Mouse (Mus musculus) cerebellum, postnatal 14 days (tissue): ENCODE data around the gene Slc29a1.

ENCODE experiments used
- DNase-seq, 2 experiments: peaks; one replicate each; pipeline ENCODE4 v3.0.0; 2021; ENCODE audit warnings: mixed read lengths in 2 of 2

Gene Slc29a1

DNA sequence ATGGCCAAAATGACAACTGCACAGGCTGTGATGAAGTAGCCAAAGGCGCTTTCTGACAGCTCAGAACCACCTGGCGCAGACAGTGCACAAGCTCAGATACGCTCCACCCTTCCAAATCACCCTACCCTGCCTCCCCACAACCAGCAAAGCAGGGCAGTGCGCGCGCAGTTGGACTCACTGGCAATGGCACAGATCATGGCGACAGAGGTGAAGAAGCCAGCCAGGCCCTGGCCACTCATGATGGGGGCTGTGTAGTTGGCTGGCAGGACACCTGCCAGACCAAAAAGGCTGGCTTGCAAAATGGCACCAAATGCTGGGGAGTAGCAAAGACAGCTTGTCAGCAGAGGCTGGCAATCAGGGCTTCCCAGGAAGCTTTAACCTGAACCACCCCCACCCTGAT, 10.2 kb downstream of the Slc29a1 start:
- DNase-seq = peak; percentile 84 to 86

DNA sequence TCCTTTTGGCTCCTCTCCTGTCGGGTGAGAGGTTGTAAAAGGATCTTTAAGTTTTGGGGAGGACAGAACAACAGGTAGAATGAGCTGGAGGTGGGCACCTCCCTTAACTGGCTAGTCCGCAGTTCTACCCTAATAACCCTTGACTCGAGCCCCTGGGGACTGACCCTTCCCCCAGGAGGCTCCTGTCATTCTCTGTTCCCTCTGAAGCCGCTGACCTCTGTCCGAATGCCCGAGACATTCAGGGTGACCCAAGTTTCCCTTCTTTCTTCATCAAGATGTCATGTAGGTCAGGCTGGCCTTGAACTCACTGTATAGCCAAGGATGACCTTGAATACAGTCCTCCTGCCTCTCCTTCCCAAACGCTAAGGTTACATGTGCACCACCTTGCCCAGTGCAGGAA, 11.0 kb downstream of the Slc29a1 start:
- DNase-seq = no peak

DNA sequence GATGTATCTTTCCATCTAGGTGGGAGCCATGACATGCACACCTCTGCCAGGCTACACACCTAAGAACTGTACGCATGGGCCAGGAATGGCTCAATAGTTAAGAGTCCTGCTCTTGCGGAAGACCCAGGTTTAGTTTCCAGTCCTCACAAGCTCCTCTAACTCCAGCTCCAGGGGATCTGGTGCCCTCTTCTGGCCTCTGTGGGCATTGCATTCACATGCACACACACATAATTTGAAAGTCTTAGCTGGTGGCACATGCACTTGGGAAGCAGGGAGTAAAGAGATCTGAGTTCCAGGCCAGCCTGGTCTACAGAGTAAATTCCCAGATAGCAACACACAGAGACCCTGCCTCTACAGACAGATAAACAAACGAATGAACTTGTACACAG, 13.0 kb downstream of the Slc29a1 start:
- peak; percentile 54 to 78 for DNase-seq

DNA sequence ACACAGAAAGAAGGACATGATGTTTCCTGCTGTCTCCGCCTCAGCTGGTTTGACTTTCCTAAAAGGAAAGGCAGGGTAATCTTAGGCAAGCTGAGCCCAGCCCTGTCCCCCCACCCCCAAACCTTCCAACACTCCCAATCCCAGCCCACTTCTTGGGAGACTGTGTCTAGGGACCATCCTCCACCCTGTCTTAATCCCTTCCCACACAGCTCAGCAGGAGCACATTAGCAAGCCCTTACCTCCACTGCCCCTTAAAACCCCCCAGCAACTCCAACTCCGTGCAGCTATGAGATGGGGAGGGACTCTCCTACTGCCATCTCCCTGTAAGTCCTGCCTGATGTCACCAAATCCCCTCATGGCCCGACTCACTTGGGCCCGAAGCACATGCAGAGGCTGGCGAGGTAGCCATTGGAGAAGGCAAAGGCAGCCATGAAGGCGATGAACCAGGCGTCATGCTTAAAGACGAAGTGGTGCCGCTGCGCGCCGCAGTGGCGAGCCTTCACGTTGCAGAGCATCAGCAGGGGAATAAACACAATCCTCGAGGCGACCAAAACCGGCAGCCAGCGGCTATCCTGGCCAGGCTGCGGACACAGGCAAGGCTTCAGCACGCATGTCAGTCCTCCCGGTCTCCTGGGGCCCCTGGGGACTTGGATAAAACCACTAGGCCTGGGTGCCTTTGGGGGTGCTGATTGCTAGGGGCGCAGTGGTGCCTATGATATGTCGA, 13.5 kb downstream of the Slc29a1 start:
- peak in 1 of 2 experiments; percentile 23 for DNase-seq

DNA sequence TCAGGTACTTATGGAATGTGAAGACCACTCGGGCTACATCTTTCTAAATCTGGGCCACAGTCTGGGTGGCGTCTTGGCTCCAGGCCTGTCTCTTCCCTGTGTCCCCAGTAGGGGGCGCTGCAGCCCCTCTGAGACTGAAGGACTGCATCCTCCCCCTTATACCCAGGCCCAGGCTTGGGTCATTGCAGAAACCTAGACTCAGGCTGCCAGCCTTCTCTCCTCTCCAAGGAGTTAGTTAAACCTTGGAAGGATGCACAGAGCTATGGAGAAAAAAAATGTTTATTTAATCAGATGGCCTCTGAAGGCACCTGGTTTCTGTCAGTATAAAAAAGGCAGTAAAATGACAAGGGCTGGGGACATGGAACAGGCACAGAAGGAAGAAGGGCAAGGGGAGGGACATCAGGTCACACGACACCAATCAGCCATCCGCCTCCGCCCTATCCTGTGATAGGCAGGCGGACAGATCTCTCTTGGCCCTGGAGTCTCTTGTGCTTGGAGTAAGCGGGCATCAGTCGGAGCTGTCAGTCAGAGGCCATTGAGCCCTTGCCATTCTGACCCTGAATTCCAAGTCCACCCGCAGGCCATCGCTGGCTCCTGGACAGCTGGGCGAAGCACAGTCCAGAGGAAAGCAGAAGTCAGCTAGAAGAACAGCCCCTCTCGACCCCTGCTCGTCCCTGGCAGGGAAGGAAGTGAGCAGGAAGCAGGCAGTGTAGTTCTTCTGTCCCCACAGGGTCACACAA, 14.3 kb downstream of the Slc29a1 start:
- peak; percentile 91 to 94 for DNase-seq

DNA sequence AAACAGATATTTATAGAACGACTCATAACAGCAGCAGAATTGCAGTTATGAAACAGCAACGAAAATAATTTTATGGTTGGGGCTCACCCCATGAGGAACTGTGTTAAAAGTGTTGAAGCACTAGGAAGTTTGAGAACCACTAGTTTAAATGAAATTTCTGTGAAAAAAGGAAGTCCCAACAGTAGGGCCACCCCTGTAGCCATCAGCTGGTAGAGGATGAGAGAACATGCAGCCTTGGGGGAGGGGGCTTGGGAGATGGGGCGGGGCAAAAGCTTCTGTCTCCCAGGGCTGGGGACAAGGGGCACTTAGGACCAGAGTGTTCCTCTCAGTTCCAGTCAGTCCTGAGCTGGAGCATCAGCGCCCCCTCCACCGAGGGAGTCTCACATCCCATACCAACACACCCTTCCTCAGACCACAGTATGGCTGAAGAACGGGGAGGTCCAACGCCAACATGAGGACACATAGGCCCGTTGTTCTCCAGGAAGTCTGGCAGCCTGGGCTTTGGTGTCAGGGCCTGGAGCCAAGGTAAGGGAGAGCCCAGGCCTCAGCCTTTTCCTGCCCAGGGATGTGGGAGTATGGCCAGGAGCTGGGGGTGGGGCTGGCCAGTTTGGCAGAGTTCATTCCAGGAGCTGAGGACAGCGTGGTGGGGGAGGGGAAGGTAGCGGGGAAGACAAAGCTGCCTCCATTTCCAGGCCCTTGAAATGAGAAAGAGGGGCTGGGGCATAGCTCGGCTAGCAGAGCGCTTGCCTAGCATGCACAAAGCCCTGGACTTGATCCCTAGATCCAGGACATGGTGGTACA, 15.1 kb downstream of the Slc29a1 start:
- DNase-seq = peak; percentile 90 to 94

DNA sequence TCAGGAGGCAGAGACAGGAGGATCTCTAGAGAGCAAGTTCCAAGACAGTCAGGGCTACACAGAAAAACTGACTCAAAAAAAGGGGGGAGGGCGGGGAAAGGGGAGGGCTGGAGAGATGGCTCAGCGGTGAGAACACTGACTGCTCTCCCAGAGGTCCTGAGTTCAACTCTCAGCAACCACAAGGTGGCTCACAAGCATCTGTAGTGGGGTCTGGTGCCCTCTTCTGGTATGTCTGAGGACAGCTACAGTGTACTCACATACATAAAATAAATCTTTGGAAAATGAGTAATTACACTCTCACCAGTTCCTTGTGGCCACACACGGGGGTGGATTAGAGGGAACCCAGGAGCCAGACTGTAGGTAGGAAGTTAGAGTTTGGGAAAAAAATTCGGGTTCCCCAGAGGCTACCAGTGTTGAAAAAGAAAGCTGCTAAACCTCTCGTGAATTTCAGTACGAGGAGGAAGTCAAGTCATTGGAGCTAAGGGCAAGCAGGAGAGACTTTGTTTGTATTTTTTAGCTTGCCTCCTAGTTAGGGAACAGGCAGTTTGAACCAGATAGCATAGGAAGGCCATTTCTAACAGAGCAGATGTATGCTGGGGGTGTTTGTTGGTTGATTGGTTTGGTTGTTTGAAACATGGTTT, 16.6 kb downstream of the Slc29a1 start:
- DNase-seq = peak in 1 of 2 experiments; percentile 50

DNA sequence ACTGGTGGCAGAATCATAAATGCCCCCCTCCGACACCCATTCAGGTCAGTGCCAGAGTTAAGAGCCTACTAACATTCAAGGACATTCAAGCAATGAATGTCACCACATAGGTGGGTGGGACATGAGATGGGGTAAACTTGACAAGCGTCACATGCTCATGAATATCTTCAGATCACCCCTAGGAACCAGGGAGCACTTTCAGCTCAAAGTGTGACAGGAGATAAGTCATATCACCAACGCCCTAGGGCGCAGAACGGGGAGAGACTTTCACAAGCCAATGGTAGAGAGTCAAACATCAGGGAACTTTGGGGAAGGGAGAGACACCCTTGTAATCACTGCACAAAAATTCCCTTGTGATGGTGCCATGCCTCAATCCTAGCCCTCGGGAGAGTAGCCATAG, 17.2 kb downstream of the Slc29a1 start:
- DNase-seq = no peak

DNA sequence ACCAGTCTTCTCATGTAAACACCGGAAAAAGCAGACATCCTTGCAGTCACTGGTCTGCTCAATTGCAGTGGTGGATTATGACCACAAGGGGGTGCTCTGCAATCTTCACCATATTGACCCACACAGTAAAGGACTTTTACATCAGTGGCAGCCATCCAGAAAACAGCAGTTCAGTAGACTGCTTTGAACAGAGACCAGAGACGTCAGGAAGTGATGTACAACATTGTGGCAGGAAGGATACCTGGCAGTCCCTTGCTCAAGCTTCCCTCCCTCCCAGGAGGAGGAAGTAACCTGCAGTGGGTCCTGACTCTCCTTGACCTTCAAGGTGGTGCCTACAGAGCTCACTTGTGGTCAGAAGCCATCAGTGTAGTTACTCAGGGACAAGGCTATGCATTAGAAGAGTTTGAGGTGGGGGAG, 17.8 kb downstream of the Slc29a1 start:
- peak; percentile 84 to 85 for DNase-seq

DNA sequence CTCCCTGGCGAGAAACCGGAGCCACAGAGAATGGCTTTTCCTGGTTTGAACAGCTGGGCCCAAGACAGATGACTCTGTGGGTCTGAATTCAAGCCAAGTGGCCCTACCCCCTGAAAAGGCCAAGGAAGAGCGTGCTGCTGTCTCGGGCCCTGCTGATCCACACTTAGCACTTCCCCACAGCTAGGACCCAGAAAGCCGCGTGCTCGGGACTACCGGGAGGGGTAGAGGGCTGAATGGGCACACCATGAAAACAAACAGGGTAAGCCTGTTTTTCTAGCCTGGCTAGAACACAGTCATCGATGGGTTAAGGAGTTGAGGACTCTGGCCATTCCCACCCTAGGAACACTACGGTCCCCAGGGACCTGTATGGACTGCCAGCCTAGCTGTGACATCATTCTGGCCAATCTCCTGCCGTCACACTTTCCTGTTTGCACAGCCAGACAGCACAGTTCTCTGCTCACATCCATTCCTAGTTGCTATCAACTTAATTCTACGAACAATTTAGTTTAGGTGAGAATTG, 18.4 kb downstream of the Slc29a1 start:
- peak in 1 of 2 experiments; percentile 44 for DNase-seq

DNA sequence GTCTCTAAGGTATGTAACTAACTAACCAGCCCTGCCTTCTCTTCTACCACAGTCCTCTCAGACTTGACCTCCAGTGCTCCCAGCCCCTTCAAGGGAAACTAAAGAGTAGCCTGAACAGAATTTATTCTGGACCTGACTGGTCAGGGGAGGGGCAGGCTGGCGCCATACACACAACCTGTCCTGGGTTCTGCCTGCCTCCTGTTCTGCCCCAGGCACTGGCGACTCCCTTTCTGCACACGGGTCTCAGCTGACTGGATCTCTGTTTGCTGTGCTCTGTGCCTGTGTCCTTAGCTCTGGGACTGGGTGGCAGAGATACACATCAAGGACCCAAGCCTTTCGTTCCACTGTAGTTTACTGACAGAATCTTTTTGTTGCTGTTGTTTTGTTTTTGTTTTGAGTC, 19.9 kb downstream of the Slc29a1 start:
- no peak for DNase-seq

DNA sequence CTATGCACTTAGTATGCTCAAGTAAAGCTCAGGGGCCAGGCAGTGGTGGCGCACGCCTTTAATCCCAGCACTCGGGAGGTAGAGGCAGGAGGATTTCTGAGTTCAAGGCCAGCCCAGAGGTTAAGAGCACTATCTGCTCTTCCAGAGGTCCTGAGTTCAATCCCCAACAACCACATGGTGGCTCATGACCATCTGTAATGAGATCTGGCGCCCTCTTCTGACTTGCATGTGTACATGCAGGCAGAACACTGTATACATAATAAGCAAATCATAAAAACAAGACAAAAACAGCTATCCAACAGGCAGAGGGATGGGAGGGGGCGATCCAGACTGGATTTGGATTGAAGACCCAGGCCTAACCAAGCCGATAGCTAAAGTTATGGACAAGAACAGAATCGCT, 20.6 kb downstream of the Slc29a1 start:
- peak in 1 of 2 experiments; percentile 47 for DNase-seq

DNA sequence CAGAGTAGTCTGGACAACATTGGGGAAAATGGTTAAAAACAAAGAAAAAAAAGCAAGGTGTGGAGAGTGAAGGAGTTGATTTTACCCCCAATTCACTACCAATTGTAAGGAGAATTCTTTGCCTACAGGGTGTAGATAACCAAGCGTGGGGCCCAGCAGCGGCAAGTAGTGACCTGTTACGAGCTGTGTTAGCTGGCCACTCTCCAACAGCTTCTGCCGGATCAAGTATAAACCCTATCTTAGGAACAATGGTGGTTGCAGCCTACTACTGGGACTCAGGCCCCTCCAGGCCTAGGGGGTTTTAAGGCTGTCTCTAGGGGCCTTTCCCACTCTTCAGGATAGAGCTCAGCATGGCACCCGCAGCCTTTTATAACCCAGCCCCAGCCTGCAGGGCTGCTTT, 21.2 kb downstream of the Slc29a1 start:
- peak in 1 of 2 experiments; percentile 47 for DNase-seq

DNA sequence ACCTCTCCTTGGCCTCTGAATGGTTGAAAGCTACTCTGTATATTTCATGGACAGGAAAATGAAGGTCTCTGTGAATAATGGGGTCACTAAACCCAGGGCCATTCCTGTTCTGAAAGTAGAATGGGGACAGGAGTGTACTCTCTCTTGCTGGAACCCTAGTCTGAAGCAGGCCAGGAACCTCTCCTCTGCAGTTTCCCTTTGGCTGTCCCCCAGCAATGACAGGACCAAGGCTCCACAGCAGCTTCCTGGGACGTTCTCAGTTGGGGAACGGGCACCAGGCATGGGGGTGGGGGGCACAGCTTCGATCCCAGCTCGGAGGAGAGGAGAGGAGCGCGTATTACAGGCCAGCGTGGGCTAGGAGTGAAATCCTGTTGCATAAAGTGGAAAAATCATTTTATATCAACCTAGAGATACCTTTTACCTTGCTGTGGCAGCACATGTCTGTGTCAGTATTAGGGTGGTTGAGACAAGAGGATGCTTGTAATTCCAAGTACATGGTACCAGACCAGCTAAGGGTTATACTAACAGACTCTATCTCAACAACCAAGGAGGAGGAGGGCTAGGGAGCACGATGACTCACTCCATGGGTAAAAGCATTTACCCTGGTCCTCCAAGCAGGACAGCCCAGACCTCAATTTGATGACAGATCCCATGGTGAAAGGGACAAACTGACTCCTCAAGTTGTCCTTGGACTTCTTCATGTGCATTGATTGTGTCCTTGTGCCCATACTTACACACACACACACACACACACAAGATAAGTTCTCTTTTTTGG, 24.1 kb downstream of the Slc29a1 start:
- DNase-seq = peak in 1 of 2 experiments; percentile 40

DNA sequence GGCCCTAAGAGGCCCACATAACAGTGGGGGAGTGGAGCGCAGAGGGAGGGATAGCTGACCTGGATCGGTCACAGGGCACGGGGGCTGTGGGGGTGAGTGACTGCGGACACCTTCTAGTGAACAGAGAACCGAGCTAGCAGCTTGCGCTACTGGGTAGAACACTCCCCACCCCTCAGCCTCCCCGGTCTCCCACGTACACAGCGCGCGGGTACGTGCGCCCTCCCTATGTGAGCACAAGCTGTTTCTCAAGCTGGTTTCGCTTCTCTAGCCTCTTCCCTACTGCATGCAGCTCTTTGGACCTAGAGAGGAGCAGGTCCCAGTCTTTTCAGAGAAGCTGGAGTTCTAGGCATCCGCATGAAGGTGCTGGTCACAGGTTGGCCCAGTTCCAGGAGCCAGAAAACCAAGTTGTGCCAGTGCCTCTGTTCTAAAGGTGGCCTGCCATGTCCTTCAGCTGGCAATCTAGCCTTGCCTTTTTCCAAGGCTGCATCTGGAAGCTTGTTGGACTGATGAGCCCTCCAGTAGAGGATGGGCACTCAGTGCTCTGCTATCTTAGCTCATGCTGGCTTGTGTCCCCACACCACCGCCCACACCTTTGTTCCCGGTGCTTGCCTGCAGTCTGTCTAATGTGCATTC, 25.2 kb downstream of the Slc29a1 start:
- peak; percentile 86 to 88 for DNase-seq

DNA sequence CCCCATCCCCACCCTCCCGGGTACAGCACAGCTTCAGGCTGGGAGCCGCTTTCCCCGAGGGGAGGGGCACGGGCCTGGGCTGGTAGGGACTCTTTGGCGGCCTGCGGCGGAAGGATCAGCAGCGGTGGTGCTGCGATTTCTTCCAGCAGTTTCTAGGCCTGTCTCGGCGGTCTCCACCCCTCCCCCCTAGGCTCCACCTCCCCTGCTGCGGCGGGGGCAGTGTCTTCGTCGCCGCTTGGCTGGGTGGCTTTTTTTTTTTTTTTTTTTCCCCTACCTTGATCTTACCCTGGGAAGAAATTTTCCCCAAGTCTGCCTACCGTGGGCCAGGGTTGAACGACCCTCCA, 25.7 kb downstream of the Slc29a1 start:
- DNase-seq = peak; percentile 97 to 98

DNA sequence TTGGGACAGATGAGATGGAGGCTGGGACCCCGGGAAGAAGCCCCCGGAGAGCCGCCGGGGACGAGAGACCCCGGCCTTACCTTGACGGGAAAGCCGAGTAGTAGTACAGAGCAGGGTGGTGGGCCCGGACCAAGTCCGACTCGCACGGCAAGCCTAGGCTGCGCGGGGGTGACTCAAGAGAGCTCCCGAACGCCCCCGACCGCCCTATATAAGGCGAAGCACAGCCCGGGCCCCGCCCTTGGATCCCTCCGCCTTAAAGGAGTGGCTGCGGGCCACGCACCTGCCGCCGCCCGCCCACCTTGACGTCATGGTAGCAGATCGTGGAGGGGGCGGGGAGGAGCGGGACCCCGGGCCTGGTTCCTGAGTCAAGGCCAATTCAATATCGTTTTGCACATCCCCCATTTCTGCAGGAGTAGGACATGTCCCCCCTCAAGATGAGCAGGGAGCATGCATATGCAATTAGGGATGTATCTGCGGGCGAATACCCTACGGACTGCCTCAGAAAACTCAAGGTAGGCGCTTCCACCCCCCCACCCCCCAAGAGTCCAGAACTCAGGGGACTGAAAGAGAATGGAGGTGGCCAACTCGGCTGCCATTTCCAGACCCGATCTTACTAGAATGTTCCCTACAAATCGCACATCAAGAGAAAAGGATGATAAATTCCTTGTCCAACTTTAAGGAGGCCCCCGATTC, 26.2 kb downstream of the Slc29a1 start, which contains the start of gene Hsp90ab1:
Hsp90ab1 (minus strand) TSS at position 185 of the 693 bp plus-strand sequence.
- DNase-seq = peak; percentile 100

DNA sequence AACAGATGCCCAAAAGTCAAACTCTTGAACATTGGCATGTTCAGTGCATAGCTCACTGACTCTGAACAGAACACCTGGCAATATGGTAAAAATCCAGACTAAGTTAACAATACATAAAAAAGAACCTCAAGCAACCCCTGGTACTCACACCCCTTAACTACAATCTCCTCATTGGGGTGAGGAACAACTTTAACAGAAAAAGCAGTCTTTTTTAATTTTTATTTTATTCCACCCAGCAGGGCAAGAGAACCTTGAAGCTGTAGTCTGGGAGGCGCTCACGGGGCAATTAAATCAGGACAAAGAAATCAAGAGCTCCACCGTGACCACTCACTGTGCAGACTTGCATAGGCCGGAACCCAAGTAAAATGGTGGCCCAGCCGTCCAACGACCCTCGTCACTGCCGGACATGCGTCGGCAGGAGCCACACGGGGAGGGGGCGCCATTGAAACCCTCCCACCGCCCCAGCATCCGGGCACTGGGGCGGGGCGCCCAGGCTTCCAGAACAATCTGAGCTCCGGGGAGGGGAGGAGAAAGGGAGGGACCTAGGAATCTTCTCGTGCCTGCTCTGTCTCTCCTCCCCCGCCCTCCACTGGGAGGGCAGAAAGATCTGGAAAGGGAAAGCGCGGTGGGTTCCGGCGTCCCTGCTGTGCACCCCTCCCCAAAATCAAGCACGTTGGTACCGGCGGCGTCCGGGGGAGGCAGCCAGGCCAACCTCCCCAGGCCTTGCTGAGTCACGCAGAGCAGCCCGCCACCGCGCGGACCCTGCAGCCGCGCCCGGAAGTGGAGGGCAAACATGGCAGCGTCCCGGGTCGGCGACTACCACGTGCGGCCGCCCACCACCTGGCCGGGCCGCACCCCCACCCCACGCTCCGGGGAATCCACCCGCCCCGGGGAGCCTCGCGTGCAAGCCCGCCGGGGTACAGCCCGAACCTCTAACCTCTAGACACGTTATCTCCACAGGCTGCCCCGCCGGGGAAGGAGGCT, 27.0 kb downstream of the Slc29a1 start:
- peak; percentile 82 to 86 for DNase-seq

DNA sequence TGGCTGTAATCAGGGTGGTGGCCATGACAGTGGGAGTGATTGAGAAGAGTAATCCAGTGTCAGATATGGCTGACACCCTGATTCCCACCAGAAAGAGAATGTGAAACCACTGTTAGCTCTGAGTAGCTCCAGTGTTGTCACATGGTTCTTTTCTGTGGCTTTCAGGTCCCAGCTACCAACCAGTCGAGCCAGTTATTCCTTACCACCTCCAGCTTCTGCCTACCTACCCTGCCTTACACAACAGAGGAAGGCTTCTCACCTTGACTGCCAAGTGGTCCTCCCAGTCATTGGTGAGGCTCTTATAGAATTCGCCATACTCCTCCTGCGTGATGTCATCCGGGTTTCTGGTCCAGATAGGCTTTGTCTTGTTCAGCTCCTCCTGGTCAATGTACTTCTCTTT, 29.4 kb downstream of the Slc29a1 start:
- no peak for DNase-seq
